Mouse (Mus musculus): ENCODE measurements around the gene Ubc.
"Not testable (repeated sequence)": the region's sequence is repeated elsewhere in the genome, so short reads cannot be mapped to it uniquely, and the experiment has no call there.

The Ubc gene

DNA sequence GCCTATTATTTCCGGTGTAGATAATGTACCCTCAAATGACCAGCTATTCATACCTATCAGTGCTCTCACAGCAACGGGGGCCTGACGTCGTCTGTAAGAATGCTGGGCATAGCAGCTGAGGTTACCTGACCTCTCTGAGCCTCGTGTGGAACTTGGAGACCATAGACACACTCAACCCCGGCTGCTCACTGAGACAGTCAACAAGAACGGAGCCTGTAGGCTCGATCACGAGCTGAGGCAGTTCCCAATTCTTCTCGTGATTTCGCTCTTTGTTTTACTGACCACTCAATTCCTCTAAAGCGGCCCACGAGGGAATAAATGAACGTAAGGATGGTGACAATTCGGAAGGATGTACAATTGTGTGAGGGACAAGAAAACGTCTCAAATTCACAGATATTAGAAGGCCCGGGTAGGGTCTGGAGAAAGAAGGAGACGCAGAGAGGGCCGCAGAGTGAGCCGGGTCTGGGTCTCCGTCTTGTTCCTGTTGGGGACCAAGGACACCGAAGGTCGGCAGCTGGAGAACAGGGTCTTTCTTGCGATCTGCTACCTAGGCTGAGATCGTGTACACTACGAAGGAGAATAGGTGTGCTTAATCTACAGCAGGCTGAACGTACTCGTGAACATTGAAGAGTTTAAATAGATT is 15.0 kb upstream of the Ubc start:
- ATAC-seq (ENCODE audit: low TSS enrichment): peak; percentile 22; the same call in 1 of the 2 replicates

DNA sequence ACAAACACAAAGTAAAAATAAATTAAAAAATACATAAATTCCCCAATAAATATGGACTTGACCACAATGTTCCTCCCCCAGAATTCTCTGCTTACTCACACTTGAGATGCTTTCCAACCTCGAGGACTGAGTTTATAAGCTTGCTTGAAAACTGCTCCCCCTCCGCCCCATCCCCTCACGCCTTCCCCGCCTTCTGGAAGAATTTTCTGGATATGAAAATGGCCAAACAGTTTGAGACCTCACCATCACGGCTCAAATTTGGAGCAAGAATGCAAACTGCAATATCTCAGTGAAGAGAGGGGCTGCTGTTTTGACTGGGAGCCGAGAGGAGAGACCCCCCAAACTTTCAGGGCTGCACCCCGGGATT is 14.5 kb upstream of the Ubc start:
- no peak for ATAC-seq (ENCODE audit: low TSS enrichment)

DNA sequence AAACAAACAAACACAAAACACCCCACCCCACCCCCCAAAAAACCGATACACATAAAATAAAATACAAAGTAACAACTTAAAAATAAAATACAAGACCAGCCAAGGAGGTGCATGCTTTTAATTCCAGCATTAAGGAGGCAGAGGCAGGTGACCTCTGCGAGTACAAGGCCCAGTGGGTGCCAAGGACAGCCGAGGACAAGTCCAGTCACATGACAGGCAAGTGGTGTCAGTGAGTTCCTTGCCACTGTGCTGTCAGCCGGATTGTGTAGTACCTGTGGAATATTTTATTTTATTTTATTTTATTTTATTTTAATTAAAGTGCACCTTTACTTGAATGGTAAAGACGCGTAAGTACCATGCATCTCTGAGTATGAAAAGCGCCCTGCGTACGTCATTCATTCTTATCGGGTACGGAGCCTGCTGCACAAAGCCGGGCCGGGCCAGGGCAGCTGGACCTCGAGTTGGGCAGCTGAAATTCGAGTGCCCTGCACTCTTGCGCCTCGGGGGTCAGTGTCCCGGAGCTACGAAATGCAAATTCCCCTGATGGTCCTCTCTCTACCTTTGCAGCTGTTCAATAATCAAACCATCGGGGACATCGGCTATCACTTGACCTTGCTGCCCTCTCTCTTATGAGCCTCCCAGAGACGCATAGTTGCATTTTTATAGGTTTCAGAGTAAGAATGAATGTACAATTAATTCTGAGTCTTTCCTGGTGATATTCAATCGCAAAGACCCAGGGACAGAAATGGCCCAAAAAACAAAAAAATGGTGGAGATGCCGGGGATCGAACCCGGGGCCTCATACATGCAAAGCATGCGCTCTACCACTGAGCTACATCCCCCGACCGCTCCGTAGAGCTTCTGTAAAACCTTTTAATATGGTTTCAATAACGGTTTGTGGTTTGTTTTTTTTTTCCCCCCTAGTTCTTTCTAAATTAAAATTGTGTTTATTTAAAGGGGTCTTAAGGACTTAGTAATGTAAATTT is 13.8 kb upstream of the Ubc start:
- no peak for ATAC-seq (ENCODE audit: low TSS enrichment)

DNA sequence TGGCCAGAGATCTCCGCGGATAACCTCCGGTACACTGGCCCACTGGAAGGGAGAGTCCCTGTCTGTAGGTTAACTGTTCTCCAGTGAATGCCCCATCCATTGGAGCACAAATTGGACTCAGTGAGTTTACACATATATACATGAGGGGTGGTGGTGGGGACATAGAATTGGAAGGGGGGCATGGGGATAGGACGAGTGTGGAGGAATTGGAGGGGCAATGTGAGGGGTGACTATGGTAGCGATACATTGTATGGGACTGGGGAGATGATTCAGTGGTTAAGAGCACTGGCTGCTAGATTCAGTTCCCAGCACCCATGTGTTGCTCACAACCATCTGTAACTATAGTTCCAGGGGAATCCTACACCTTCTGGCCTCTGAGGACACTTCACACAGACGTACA is 13.0 kb upstream of the Ubc start:
- ATAC-seq (ENCODE audit: low TSS enrichment): no peak

DNA sequence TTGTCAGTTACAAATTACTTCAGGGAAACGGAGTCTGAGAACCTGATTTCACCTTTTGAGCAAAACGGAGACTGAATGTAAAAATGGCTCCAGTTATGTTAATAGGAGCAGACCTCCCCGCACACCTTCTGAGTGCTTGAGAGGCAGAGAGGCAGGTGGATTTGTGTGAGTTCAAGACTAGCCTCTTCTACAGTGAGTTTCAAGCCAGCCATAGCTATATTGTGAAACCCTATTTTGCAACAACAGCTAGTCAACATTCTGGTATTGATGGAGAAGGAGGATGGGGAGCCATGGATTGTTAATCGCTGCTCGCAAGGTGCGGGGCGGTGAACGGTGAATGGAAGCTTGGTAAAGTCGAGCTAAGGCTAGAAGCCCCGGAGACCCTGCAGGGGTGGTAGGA is 12.5 kb upstream of the Ubc start:
- ATAC-seq (ENCODE audit: low TSS enrichment): no peak

DNA sequence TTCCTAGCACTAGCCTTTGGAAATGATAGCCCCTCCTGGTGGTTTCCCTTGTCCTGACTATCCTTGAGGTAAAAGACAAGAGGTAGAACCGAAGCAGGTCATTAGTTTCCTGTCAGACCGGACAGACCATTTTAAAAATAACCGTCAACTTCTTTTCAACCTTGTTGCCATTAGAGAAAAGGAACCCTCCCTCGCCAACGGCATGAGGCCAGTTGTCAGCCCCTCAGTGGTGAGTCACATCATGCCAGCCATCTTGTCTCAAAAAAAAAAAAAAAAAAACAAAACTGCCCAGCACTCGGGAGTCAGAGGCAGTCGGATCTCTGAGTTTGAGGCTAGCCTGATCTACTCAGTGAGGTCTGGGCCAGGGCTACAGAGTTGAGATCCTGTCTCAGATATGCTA is 10.9 kb upstream of the Ubc start:
- no peak for ATAC-seq (ENCODE audit: low TSS enrichment)

DNA sequence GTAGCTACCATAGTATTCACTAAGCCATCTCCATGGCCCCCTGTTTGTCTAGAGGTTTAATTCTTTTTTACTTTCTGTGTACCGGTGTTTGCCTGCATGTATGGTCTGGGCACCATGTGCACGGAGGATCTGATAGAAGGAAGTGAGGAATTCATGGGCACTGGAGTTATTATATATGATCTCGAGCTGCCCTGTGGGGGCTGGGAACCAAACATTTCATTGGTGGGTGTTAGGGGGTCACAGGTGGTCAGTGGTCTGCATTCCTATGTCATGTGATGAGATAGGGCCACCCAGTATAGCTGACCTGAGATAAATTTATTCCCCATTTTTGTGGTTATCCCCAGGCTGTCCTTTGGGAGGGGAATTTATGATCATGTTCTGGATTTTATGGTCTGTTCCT is 5.0 kb upstream of the Ubc start:
- ATAC-seq (ENCODE audit: low TSS enrichment): no peak

DNA sequence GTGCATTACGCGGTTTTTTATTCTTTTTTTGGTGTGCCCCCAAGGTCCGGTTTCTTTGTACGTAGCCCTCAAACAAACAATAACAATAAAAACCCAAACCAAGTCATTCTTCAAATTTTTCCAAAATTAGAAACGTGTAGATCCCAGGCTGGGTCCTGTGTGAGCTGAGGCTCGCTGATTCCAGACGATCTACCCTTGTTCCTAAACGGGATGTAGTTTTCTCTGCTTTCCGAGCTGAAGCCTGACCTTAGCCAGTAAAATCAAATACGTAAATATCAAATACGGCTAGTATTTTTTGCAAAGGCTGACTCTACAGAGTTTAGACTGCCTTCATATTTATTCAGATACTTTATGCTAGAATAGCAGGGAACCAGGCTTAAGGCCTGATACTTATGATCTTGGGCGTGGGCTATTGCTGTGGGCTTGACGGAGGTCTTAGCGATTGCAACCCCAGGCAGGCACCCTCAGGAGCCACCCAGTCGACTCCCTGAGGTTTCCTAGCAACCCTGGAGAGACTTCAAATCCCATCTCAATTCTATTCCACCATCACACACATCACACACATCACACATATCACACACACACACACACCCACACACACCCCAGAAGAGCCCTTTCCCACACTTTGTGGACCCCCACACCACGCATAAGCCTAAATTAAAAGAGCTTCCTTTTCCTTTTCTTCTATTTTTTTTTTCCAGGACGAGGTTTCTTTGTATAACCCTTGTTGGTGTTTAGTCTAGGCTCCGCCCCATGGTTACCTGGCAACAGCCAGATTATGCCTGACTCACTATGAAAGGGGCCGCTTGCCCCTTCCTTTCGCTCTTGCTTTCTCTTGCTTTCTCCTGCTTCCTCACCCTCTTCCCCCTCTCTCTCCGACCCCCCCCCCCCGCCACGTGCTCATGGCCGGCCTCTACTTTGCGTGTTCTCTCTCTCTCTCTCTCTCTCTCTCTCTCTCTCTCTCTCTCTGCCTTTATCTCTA is 3.9 kb upstream of the Ubc start:
- peak; percentile 11; the same call in 1 of the 2 replicates for ATAC-seq (ENCODE audit: low TSS enrichment)

DNA sequence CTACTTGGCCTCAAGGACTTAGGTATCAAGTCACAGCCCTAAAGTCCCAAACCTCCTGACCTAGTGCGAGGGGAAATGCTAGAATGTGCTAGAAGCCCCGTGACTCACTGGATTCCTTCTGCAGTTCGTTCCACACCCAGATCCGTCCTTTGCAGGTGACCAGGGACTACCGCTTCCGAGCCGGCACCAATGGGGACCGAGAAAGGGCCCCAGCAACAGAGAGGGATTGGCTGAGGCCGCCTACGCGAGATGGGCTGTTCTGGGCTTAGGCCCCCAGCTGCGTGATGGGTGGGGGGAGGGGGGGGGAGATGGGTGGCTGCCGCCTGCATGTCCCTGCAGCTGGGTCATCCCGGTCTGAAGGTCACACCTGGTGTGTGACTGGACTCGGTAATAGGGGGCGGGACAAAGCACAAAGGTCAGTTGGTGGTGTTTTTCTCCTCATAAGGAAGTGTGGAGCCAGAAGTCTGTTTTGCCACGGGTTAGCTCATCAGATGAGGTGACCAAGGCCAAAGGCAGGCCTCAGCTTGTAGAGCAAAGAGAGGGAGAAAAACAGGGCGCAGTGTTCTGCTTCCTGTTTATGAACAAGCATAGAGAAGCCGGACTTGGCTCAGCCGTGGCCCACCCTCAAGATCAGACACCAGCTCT is 3.1 kb upstream of the Ubc start:
- ATAC-seq (ENCODE audit: low TSS enrichment): peak; percentile 77

DNA sequence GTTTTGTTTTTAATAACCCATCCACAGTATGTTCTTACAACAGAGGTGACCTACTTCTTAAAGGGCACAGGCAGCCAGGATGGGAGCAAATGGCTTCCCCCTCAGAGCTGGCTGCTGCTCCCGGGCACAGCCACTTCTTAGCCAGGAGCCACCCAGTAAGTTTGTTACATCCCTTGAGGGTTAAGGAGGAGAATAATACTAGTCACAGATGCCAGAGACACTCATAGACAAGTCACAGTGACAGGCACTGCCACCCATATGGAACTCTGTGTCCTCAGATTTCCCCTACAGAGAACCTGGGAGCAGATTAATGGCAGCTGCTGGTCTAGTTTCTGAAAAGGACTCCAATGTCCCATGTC is 2.6 kb upstream of the Ubc start:
- peak; percentile 24; the same call in 1 of the 2 replicates for ATAC-seq (ENCODE audit: low TSS enrichment)

DNA sequence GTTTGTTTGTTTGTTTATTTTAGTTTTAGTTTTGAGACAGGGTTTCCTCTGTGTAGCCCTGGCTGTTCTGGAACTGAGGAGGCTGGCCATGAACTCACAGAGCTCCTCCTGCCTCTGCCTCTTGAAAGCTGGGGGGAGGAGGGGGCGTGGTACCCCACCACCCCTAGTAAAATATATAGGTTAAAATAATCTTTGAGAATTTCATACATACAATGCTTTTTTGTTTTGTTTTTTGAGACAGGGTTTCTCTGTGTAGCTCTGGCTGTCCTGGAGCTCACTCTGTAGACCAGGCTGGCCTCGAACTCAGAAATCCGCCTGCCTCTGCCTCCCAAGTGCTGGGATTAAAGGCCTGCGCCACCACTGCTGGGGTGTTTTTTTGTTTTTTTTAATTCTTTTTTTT is 2.2 kb upstream of the Ubc start:
- ATAC-seq (ENCODE audit: low TSS enrichment): not testable (repeated sequence)

DNA sequence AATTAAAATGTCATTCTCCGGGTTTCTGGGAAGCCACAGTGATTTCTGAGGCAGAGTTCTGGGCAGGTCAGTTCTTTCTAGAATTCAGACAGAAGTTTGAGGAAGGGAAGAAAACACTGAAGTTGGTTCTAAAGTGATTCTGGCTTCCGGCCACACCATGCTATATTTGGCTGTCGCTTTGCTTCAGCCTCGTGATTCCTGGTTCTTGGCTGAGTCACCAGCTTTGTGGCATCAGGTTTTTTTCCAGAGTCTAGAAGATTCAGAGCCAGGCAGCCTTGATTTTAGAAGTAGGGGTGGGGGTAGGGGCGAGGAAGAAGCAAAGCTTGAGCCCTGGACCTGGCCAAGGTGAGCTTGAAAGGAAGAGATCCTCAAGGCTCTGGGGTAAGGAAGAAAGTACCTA is 1.6 kb upstream of the Ubc start:
- ATAC-seq (ENCODE audit: low TSS enrichment): 0 out of 2 replicates have a peak, but pooled peaks have one; percentile 20

DNA sequence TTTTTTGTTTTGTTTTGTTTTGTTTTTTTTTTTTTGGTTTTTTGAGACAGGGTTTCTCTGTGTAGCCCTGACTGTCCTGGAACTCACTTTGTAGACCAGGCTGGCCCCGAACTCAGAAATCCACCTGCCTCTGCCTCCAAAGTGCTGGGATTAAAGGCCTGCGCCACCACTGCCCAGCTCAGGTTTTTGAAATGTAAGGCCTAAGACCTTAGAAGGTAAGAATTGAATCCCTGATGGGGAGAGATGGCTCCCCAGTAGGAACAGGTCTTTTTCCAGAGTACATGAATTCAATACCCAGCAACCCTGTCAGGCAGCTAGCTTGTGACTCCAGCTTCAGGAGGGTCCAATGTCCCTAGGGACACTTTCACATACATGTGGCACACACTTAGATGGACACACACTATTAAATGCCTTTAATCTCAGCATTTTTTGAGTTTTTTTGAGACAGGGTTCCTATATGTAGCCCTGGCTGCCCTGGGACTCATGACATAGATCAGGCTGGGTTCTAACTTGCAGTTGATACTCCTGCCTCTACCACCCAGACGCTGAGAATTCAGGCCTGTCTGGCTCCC is 990 bp upstream of the Ubc start:
- ATAC-seq (ENCODE audit: low TSS enrichment): no peak

DNA sequence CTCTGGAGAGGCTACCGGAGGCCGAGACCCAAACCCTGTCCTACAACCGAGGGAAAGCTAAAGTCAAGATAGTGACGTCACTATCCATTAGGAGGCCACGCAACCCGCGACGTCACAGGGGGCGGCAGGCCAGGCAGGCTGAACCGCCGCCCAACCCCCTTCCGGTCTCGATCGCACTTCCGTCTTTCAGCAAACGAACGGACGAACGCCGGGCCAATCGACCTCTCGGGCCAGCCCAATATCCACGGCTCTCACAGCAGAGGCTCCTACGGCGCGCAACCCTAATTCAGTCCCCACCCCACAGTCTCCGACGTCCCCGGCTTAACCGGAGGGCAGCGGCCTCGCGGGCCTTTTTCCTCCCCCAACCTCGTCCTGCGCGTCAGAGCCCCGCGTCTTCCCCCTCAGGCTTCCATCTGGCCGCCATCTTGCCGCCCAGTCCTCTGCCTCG is 847 bp downstream of the Ubc start, which contains the start of gene Gm10382:
Gm10382 (plus strand) TSS at position 192 of the 448 bp plus-strand sequence.
- ATAC-seq (ENCODE audit: low TSS enrichment): peak; percentile 14; the same call in 1 of the 2 replicates

DNA sequence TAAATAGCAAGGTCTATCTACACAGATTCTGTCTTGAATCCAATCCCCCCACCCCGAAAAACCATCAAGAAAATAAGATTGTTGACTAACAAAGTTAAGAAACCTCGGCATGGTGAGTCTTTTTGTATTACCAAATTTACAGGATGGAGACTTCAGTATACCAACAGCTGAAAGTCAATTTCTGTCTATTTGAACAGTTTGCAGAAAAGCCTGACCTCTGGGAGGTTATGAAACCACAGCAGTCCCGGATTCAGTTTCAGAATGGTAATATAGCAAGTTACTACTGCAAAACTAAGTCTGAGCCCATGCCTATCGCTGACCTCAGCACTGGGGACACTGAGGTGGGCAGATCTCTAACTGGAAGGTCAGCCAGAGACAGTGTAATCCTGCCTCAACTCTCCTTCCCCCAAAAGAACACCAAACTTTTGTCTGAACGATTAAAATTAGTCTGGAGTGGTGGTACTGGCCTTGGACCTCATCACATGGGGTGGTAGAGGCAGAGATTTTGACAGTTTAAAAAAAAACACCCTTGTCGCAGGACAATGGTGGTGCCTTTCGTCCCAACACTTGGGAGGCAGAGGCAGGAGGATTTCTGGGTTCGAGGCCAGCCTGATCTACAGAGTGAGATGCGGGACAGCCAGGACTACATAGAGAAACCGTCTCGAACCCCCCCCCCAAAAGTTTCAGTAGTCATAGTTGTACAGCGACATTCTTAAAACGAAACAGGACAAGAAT is 1.5 kb downstream of the Ubc start:
- no peak for ATAC-seq (ENCODE audit: low TSS enrichment)

DNA sequence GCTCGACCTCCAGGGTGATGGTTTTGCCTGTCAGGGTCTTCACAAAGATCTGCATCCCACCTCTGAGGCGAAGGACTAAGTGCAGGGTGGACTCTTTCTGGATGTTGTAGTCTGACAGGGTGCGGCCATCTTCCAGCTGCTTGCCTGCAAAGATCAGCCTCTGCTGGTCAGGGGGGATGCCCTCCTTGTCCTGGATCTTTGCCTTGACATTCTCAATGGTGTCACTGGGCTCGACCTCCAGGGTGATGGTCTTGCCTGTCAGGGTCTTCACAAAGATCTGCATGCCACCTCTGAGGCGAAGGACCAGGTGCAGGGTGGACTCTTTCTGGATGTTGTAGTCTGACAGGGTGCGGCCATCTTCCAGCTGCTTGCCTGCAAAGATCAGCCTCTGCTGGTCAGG is 2.7 kb downstream of the Ubc start:
- ATAC-seq (ENCODE audit: low TSS enrichment): not testable (repeated sequence)

DNA sequence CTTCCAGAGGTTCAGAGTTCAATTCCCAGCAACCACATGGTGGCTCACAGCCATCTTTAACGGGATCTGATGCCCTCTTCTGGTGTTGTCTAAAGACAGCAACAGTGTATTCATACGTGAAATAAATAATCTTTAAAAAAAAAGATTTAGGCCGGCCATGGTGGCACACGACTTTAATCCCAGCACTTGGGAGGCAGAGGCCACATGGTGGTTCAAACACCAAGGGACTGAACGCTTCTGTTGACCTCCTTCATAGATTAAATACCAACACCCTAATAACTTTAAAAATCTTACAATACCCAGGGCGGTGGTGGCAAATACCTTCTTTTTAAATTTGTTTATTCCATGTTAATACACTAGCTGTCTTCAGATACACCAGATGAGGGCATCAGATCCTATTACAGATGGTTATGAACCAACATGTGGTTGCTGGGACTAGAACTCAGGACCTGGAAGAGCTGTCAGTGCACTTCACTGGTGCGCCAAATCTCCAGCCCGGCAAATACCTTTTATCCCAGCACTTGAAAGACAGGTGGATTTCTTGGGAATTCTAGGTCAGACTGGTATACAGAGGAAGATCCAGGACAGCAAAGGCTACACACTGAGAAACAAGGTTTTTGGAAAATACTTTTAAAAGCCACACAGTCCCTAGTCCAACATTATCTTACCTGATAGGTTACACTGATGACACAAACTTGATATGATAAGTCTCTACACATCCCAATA is 4.6 kb downstream of the Ubc start:
- no peak for ATAC-seq (ENCODE audit: low TSS enrichment)

DNA sequence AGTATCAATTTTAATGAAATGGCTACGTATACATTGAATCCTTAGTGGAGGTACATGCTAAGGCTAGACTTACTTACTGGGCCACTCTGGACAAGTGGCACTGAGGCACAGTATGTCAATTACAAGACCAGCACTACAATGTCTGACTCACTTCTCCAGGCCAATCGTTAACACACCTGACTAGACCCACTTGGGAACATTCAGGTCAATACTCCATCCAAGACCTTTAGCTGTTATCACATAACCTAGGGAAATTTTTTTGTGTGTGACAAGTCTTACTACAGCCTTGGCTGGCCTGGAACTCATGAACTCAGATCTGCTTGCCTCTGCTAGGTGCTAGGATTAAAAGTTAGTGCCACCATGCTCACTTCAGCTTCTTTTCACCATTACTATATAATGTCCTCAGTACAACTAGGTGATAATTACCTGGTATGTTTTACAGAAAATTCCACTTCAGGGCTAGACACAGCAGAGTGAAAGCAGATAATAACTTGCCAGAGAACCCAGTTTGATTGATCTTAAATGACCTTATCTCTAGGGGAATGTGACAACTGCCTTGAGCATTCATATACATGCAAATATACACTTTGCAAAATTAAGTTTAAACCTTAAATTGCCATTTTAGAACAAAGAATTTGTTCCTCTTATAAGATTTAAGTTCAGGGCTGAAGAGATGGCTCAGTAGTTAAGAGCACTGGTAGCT is 5.3 kb downstream of the Ubc start:
- no peak for ATAC-seq (ENCODE audit: low TSS enrichment)

Data from frontal cortex, adult (tissue).